Mouse (Mus musculus): Measurements from ENCODE around the gene Tmem150c. TPM values are rescaled to one million over a fixed set of nuclear protein-coding genes. Genes with fewer than 3 reads are reported as not detected.

Tmem150c gene
- total RNA-seq, 1 experiment: 0.22 TPM

DNA sequence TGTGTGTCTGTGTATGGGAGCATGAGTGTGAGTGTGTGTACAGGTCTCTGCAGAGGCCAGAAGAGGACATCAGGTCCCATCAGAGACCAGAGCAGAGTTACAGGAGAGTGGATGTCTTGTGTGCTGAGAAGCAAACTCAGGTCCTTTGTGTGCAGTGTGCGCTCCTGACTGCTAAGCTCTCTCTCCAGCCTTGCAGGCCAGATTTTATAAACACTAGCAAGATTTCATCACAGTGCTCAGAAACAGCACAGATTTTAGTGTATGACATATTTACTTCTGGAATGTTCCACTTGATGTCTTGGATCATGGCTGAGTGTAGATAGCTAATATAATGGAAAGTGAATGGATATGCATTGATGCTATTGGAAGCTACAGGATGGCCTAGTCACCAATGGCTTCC is 57.2 kb downstream of the Tmem150c start:
- Histone ChIP-seq H3K4me3 (ENCODE audit: insufficient read depth in 1 of 2, low read depth in 1 of 2, low read length in 2 of 2, poor library complexity in 1 of 2, severe bottlenecking in 1 of 2) (no peak overlapping the region), H3K9ac (ENCODE audit: insufficient read depth, low read depth, low read length, poor library complexity, severe bottlenecking) (no peak overlapping the region), H3K36me3 (ENCODE audit: control insufficient read depth, insufficient read depth, low read length, poor library complexity, severe bottlenecking) (no peaks in the 10 kb centered on the region), H3K9me3 (ENCODE audit: control insufficient read depth, insufficient read depth, low read depth, low read length) (no peaks in the 10 kb centered on the region), H3K4me1 (ENCODE audit: control insufficient read depth in 2 of 2, insufficient read depth in 2 of 2, low read length in 2 of 2, poor library complexity in 1 of 2) (no peaks in the 10 kb centered on the region), H3K27ac (ENCODE audit: insufficient read depth, low read depth, low read length, poor library complexity, severe bottlenecking) (no peak overlapping the region)
- in situ Hi-C loops (cut with MboI; ENCODE audit: low sequenced_read_pairs in 2 of 2, unreplicated experiment in 2 of 2): no loop called here
- no peak for DNase-seq (ENCODE audit: low read depth, low spot score)
- TF ChIP-seq HCFC1 (IDR thresholded peaks at IDR 0.05; ENCODE audit: borderline replicate concordance, insufficient read depth, low read length) (no peak), MAFK (IDR thresholded peaks at IDR 0.05; ENCODE audit: insufficient read depth, low read depth, low read length) (no peak), ZC3H11A (IDR thresholded peaks at IDR 0.05; ENCODE audit: borderline replicate concordance, low read depth, low read length) (no peak), ZNF384 (IDR thresholded peaks at IDR 0.05; ENCODE audit: low read depth, low read length) (no peak), CHD2 (IDR thresholded peaks at IDR 0.05; ENCODE audit: low read depth, low read length) (no peak)

DNA sequence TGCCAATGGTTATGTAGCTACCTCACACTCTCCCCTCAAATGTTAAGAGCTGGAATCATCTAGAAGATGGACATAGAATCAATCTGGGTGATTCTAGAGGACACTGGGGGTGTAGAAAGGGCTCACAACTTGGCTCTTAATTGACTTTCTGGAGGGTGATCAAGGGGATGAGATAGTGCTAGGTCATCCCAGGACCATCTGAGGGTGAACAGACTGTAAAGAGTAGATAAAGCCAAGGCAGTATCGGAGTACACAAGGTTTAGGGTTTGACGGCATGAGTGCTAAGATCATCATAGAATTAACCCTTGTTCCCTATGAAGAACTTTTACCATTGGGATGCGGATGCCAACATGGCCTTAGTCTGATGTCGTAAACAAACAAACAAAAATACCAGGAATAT is 61.6 kb downstream of the Tmem150c start:
- no peak overlapping the region for H3K27ac ChIP-seq (ENCODE audit: insufficient read depth, low read depth, low read length, poor library complexity, severe bottlenecking)
- H3K9me3 ChIP-seq (ENCODE audit: control insufficient read depth, insufficient read depth, low read depth, low read length): no peaks in the 10 kb centered on the region
- in situ Hi-C loops (cut with MboI; ENCODE audit: low sequenced_read_pairs in 2 of 2, unreplicated experiment in 2 of 2): loop anchor here in 1 of 2 experiments (25.0 kb wide), 1 partner anchor 139 kb away; no protein-coding TSS in a partner anchor
- H3K4me3 ChIP-seq (ENCODE audit: insufficient read depth in 1 of 2, low read depth in 1 of 2, low read length in 2 of 2, poor library complexity in 1 of 2, severe bottlenecking in 1 of 2): no peak overlapping the region
- no peak overlapping the region for H3K9ac ChIP-seq (ENCODE audit: insufficient read depth, low read depth, low read length, poor library complexity, severe bottlenecking)
- no peaks in the 10 kb centered on the region for H3K36me3 ChIP-seq (ENCODE audit: control insufficient read depth, insufficient read depth, low read length, poor library complexity, severe bottlenecking)
- DNase-seq (ENCODE audit: low read depth, low spot score): no peak
- no peak for TF ChIP-seq HCFC1 (IDR thresholded peaks at IDR 0.05; ENCODE audit: borderline replicate concordance, insufficient read depth, low read length)
- TF ChIP-seq MAFK (IDR thresholded peaks at IDR 0.05; ENCODE audit: insufficient read depth, low read depth, low read length): no peak
- no peak for TF ChIP-seq ZC3H11A (IDR thresholded peaks at IDR 0.05; ENCODE audit: borderline replicate concordance, low read depth, low read length)
- no peak for TF ChIP-seq CHD2 (IDR thresholded peaks at IDR 0.05; ENCODE audit: low read depth, low read length)
- no peak for TF ChIP-seq ZNF384 (IDR thresholded peaks at IDR 0.05; ENCODE audit: low read depth, low read length)
- H3K4me1 ChIP-seq (ENCODE audit: control insufficient read depth in 2 of 2, insufficient read depth in 2 of 2, low read length in 2 of 2, poor library complexity in 1 of 2): no peaks in the 10 kb centered on the region

DNA sequence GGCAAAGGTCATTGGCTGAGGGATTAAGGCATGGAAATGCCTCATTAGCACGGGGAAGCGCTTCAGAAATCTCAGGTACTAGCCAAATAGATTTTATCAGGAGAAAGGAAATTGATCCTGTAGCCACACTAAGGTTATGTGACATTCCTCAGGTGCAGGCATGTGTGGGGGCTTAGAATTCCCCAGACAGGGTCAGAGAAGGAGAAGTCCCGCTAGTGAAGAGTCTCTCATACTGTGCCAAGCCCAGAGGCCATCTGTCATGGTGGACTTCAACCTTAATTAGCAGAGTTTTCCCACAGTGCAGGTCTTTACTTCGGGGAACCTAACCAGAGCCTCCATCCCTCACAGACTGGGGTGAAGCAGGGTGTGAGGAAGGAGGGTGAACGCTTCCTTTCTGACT is 62.7 kb downstream of the Tmem150c start:
- no peak overlapping the region for H3K27ac ChIP-seq (ENCODE audit: insufficient read depth, low read depth, low read length, poor library complexity, severe bottlenecking)
- in situ Hi-C loops (cut with MboI; ENCODE audit: low sequenced_read_pairs in 2 of 2, unreplicated experiment in 2 of 2): loop anchor here in 1 of 2 experiments (25.0 kb wide), 1 partner anchor 140 kb away; no protein-coding TSS in a partner anchor
- no peaks in the 10 kb centered on the region for H3K4me1 ChIP-seq (ENCODE audit: control insufficient read depth in 2 of 2, insufficient read depth in 2 of 2, low read length in 2 of 2, poor library complexity in 1 of 2)
- H3K9ac ChIP-seq (ENCODE audit: insufficient read depth, low read depth, low read length, poor library complexity, severe bottlenecking): no peak overlapping the region
- H3K9me3 ChIP-seq (ENCODE audit: control insufficient read depth, insufficient read depth, low read depth, low read length): no peaks in the 10 kb centered on the region
- no peaks in the 10 kb centered on the region for H3K36me3 ChIP-seq (ENCODE audit: control insufficient read depth, insufficient read depth, low read length, poor library complexity, severe bottlenecking)
- H3K4me3 ChIP-seq (ENCODE audit: insufficient read depth in 1 of 2, low read depth in 1 of 2, low read length in 2 of 2, poor library complexity in 1 of 2, severe bottlenecking in 1 of 2): no peak overlapping the region
- DNase-seq (ENCODE audit: low read depth, low spot score): no peak
- no peak for TF ChIP-seq ZNF384 (IDR thresholded peaks at IDR 0.05; ENCODE audit: low read depth, low read length)
- TF ChIP-seq MAFK (IDR thresholded peaks at IDR 0.05; ENCODE audit: insufficient read depth, low read depth, low read length): no peak
- TF ChIP-seq CHD2 (IDR thresholded peaks at IDR 0.05; ENCODE audit: low read depth, low read length): no peak
- no peak for TF ChIP-seq HCFC1 (IDR thresholded peaks at IDR 0.05; ENCODE audit: borderline replicate concordance, insufficient read depth, low read length)
- no peak for TF ChIP-seq ZC3H11A (IDR thresholded peaks at IDR 0.05; ENCODE audit: borderline replicate concordance, low read depth, low read length)

DNA sequence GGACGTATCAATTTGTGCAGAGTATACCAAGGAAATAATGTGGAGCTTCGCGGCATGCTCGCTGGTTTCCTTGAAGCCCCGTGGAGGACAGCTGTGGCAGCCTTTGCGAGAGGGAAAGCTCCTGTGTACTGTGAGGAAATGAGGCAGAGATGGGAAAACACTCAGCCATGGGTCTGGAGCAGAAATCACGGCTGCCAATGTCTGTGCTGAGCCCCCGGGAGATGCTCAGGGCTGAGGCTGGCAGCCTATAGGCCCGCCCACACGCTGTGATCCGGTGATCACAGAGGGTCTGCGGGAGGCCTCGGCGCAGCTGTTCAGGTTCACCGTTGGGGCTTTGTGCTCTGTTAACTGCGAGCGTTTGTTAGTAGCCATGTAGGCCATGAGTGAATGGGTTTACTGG is 68.0 kb downstream of the Tmem150c start:
- Histone ChIP-seq H3K27ac (ENCODE audit: insufficient read depth, low read depth, low read length, poor library complexity, severe bottlenecking) (no peak overlapping the region), H3K9me3 (ENCODE audit: control insufficient read depth, insufficient read depth, low read depth, low read length) (no peaks in the 10 kb centered on the region), H3K4me1 (ENCODE audit: control insufficient read depth in 2 of 2, insufficient read depth in 2 of 2, low read length in 2 of 2, poor library complexity in 1 of 2) (no peaks in the 10 kb centered on the region), H3K36me3 (ENCODE audit: control insufficient read depth, insufficient read depth, low read length, poor library complexity, severe bottlenecking) (no peaks in the 10 kb centered on the region), H3K9ac (ENCODE audit: insufficient read depth, low read depth, low read length, poor library complexity, severe bottlenecking) (no peak overlapping the region), H3K4me3 (ENCODE audit: insufficient read depth in 1 of 2, low read depth in 1 of 2, low read length in 2 of 2, poor library complexity in 1 of 2, severe bottlenecking in 1 of 2) (no peak overlapping the region)
- in situ Hi-C loops (cut with MboI; ENCODE audit: low sequenced_read_pairs in 2 of 2, unreplicated experiment in 2 of 2): loop anchor here in 1 of 2 experiments (25.0 kb wide), 1 partner anchor 146 kb away; no protein-coding TSS in a partner anchor
- TF ChIP-seq CHD2 (IDR thresholded peaks at IDR 0.05; ENCODE audit: low read depth, low read length) (no peak), HCFC1 (IDR thresholded peaks at IDR 0.05; ENCODE audit: borderline replicate concordance, insufficient read depth, low read length) (no peak), ZNF384 (IDR thresholded peaks at IDR 0.05; ENCODE audit: low read depth, low read length) (no peak), MAFK (IDR thresholded peaks at IDR 0.05; ENCODE audit: insufficient read depth, low read depth, low read length) (no peak), ZC3H11A (IDR thresholded peaks at IDR 0.05; ENCODE audit: borderline replicate concordance, low read depth, low read length) (no peak)
- DNase-seq (ENCODE audit: low read depth, low spot score): peak; percentile 9

DNA sequence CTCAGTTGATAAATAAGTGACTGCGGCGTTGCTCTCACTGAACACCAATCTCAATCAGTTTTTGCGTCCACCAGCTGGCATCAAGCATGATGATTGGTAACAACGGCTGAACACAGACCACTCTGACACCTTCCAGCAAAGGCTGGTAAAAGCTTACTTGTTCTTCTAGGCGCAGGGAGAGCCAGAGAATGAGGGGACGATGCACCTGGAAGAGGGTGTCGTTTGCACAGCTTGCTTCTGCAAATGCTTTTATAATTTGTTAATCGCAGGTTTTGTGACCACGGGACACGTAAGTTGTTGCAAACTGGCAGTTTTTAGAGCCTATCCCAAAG is 68.4 kb downstream of the Tmem150c start:
- no peak for TF ChIP-seq ZNF384 (IDR thresholded peaks at IDR 0.05; ENCODE audit: low read depth, low read length)
- no peak for TF ChIP-seq HCFC1 (IDR thresholded peaks at IDR 0.05; ENCODE audit: borderline replicate concordance, insufficient read depth, low read length)
- no peak for TF ChIP-seq MAFK (IDR thresholded peaks at IDR 0.05; ENCODE audit: insufficient read depth, low read depth, low read length)
- TF ChIP-seq ZC3H11A (IDR thresholded peaks at IDR 0.05; ENCODE audit: borderline replicate concordance, low read depth, low read length): no peak
- no peak for TF ChIP-seq CHD2 (IDR thresholded peaks at IDR 0.05; ENCODE audit: low read depth, low read length)
- H3K27ac ChIP-seq (ENCODE audit: insufficient read depth, low read depth, low read length, poor library complexity, severe bottlenecking): no peak overlapping the region
- H3K9me3 ChIP-seq (ENCODE audit: control insufficient read depth, insufficient read depth, low read depth, low read length): no peaks in the 10 kb centered on the region

More for the DNA sequence above, 68.4 kb downstream of the Tmem150c start:
- Histone ChIP-seq H3K4me3 (ENCODE audit: insufficient read depth in 1 of 2, low read depth in 1 of 2, low read length in 2 of 2, poor library complexity in 1 of 2, severe bottlenecking in 1 of 2) (no peak overlapping the region), H3K9ac (ENCODE audit: insufficient read depth, low read depth, low read length, poor library complexity, severe bottlenecking) (no peak overlapping the region), H3K36me3 (ENCODE audit: control insufficient read depth, insufficient read depth, low read length, poor library complexity, severe bottlenecking) (no peaks in the 10 kb centered on the region), H3K4me1 (ENCODE audit: control insufficient read depth in 2 of 2, insufficient read depth in 2 of 2, low read length in 2 of 2, poor library complexity in 1 of 2) (no peaks in the 10 kb centered on the region)
- in situ Hi-C loops (cut with MboI; ENCODE audit: low sequenced_read_pairs in 2 of 2, unreplicated experiment in 2 of 2): loop anchor here in 1 of 2 experiments (25.0 kb wide), 1 partner anchor 146 kb away; no protein-coding TSS in a partner anchor
- DNase-seq (ENCODE audit: low read depth, low spot score): no peak
